Mouse (Mus musculus) B cell, adult 2 months (primary cell): ENCODE measurements around the gene Gm10974.

Experiments used
- DNase-seq, 2 experiments: peaks; one replicate each; pipeline ENCODE4 v3.0.0; 2022

Gm10974 gene

DNA sequence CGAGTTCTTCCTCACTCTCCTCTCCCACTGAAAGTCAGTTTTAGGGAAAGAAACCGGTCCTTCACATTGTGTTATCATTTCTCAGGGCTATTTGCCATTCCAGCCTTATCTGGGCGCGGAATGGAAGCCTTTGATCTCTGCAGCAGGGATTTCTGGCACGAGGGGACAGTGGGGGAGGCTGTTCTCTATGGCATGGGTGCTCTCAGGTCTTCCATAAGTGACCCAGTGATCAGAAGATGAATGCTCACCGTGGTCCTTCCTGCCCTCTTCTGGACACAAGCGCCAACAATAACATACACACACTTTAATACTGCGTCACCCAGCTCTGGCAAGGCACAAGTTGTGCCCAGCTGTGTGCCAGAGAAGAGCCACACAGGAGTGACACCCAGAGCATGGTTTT, 41.3 kb downstream of the Gm10974 start:
- DNase-seq = no peak

DNA sequence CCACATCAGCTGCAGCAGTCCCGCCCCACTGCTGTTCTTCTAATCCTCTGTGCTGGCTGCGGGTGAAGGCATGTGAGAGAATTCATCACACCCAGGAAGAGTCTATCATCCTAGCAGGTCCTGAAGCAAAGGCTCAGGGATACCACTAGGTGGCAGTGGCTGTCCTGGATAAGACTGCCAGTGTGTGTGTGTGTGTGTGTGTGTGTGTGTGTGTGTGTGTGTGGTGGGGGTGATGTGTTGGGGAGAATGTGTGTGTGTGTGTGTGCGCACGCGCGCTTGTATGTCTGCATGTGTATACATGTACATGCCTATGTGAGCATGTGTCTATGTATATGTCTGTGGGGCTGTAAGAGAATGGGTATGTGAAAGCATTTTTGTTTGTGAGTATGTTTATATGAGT, 43.7 kb downstream of the Gm10974 start:
- DNase-seq = no peak

DNA sequence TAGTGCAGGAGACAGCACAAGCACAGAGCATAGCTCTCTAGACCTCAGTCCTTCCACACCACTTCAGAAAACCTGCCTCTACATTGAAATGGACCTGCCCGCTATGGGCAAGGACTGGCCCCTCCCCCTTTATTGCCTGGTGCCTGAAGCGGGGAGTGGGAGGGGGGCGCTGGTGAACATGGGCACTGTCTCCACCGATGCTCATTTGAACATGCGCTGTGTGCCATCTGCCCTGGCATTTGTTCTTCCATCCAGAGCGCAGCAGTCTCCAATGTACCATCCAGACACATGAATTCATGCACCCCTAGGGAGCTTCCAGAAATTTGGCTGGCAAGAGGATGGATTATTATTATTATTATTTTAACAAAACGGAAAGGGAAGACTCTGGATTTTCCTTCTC, 47.4 kb downstream of the Gm10974 start:
- no peak for DNase-seq

DNA sequence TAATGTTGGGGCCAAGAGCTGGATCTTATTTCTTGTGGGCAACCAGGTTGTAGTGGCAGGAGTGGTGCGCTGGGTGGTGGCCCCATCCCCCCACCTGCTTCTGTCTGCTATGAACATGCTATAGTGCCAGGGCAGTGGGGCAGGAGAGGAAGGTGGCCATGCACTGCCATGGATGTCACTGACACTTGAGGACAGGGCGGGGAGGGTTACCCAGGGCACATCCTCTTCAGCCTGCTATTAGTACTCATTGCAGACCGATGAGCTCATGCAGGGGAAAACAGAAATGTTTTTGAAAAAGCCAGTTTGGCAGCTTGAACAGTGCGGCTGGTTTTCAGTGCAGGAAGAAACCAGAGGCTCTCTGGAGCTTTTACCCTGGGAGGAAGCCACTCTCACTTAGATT, 51.1 kb downstream of the Gm10974 start:
- no peak for DNase-seq

DNA sequence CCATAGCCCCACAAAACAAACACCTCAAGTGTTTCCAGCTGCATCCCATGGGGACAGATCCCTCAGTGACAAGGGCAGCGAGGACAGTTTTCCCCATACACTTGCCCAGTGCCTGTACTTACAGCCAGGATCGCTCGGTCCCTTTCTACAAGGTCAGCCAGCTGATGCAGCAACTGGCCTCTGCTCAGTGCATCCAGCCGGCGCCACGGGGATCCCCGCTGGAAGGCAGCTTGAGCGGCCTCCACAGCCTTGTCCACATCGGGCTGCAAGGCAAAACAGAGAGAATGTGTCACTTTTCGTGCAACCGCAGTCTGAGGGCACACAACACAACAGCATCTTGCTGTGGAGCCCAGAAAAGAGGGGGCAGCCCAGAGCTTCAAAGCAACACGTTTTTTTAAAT, 53.3 kb downstream of the Gm10974 start:
- DNase-seq = no peak

DNA sequence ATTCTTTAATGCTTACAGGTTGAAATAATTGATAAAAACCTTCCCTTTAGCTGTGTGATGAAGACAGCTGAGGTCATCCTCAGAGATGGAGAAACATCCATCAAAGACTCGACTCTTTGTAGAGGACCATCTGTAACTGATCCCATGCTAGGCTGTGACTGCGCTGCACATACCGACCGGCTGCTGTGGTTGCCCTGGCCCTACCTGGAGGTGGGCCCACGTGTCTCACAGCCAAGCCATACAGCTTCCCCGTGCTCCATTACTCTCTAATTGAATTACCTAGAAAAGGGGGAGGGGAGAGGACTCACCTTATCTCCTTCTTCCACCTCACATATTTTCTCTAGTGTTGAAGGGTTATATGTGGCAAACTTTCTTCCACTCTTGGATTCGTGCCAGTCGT, 56.2 kb downstream of the Gm10974 start:
- DNase-seq = no peak

DNA sequence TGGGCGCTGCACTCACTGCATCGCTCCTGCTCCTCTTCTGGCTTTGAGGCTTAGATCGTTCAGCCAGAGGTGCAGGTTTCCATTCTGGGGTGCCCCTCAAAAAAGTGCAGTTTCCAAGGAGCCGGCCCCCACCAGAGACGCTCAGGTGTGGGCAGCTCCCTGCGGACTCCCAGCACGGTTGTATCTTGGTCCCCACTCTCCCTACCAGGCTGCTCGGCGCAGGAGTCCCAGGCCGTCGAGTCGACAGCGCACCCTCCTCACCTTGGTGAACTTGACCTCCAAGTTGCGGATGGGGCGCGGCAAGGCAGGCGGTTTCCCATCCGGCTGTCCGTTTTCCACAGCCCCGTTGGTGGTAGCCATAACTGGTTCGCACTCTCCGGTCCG, 61.3 kb downstream of the Gm10974 start:
- no peak for DNase-seq

DNA sequence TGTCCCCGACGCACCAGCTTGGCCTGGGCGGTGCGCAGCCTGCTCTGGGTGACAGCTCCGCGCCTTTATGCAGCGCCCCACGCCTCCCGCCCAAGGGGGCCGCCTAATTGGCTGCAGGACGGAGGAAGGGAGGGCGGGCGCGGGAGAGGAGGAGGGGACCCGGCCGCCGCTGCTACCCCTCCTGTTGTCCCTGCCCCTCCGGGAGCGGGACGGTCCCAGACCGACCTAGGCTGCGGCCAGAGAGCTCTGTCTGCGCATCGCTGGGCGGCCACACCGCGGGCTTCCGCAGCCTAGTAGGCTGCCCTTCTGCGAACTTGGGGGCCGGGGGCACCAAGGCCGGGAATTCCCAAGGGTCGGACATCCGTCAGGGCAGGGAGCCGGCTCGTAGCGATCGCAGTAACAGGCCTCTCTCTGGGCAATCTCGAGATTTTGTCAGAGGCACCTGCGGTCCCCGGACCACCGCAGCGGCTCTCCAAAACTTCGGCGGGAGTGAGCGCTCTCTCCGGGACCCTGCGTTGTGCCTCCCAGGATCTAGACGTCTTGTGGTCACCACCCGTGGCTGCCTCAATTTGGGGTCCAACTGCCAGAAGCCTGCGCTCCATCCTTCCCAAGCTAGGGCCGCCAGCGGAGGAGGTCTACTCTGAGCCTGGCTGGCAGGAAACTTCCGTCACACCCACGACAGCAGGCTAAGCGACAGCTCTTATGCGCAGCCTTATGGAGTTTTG, 61.9 kb downstream of the Gm10974 start, which contains the start of gene Aldh1a3:
Aldh1a3 (minus strand) TSS at position 81 of the 725 bp plus-strand sequence.
- DNase-seq = no peak

DNA sequence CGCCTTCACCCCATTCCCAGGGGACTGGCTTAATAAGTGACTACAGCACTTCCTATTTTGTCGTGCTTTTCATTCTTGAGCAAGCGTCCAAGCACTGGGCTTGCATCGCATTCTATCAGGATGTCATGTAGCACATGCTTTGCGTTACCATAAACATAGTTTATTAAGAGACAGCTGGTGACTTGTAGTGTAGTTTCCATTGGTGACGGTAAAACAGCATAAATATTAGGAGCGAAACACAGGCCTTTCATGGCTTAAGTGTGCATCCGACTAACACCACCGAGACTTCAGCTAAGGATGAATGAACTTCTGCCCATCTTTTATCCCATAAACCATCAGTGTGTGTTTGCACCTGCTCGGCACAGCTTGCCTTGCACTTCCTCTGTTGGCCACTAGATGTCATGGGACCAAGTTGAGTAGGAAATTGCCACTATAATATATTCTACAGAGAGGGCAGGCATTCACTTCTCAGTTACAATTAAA, 68.8 kb downstream of the Gm10974 start:
- DNase-seq = peak; percentile 55 to 57
